Mouse (Mus musculus) lung, postnatal 0 days (tissue): ENCODE data around the gene Cenpq.

Experiments
- CTCF ChIP-seq: IDR thresholded peaks from 2 replicates; pipeline ENCODE4 v1.5.1; 2016; ENCODE audit warnings: antibody characterized with exemption, mild to moderate bottlenecking
- EP300 ChIP-seq: IDR thresholded peaks from 2 replicates; pipeline ENCODE4 v1.6.1; 2016; ENCODE audit warnings: antibody characterized with exemption, mild to moderate bottlenecking, control low read depth

DNA sequence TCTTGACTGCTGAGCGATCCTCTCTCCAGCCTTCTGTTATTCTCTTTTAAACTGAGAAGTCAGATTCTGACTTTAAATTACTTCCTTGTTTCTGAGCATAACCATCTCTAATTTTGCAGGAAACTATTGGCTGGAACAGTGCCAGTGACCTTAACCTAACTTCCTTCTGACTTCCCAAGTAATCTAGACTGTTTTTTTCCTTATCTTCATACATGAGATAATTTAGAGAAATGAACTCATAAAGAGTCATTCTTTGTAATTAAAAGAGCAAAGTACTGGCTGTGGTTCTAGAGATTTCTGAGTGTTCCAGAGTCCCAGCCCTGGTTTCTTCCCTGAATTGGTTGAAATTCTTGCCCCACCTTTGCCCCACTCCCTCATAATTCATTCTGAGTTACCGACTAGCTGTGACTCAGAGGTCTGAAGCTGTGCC, 61.2 kb downstream of the Cenpq start:
- TF ChIP-seq EP300 (no peak), CTCF (no peak)
